10 mouse cellular contexts compared by ENCODE assay signal in genomic region chr3:68964682-68965081, GRCm38 (mm10). TPM values are rescaled to one million over a fixed set of nuclear protein-coding genes. Genes with fewer than 3 reads are reported as not detected.
DNase-seq lines count a peak whose midpoint lies in the region; ATAC-seq lines count a peak whose summit lies in the region.
"Had no signal": no experiment of that assay in that cellular context is flagged by ENCODE, and none has a peak within 500 bp of the region (broad histone marks: within the 10 kb centered on the region; RNA-seq: fewer than 3 reads in every experiment).

No protein-coding gene starts in this region.

- peak; percentile 20 for DNase-seq in kidney, adult 9 months
- peak; percentile 67 for DNase-seq in CD4-positive helper T cell, adult 2 months (ENCODE audit: low read depth, low spot score)
- DNase-seq in R1 (ENCODE audit: low read depth, low spot score), result peak; percentile 55
- peak; percentile 11 for DNase-seq in mesoderm, embryonic 11.5 days (ENCODE audit: low read depth, low spot score)
- no peak for DNase-seq in gastrocnemius, postnatal 25 days
- no peak for DNase-seq in urinary bladder, postnatal 14 days (ENCODE audit: low spot score)
- DNase-seq: kidney, postnatal 14 days had no signal

- no peak overlapping the region for H3K4me3 ChIP-seq in kidney, embryonic 15.5 days (replicated peaks)
- H3K4me3 ChIP-seq in heart, embryonic 12.5 days, result no peak overlapping the region
- H3K4me3 ChIP-seq: midbrain, embryonic 10.5 days had no signal

- H3K27me3 ChIP-seq in kidney, embryonic 15.5 days, result no peaks in the 10 kb centered on the region
- H3K27me3 ChIP-seq in heart, embryonic 12.5 days (replicated peaks), result no peaks in the 10 kb centered on the region

- no peak overlapping the region for H3K9ac ChIP-seq in kidney, embryonic 15.5 days
- H3K9ac ChIP-seq in heart, embryonic 12.5 days, result no peak overlapping the region

- no peak for ATAC-seq in kidney, embryonic 15.5 days (replicated peaks; ENCODE audit: low FRiP score)
- ATAC-seq in heart, embryonic 12.5 days (ENCODE audit: insufficient number of reproducible peaks, low FRiP score), result no peak

- 0 out of 2 replicates have a peak, but pooled peaks cover 3% of the 10 kb centered on the region for H3K9me3 ChIP-seq in kidney, embryonic 15.5 days (replicated peaks)
- H3K9me3 ChIP-seq in heart, embryonic 12.5 days (replicated peaks), result peaks cover 10% of the 10 kb centered on the region

- H3K4me2 ChIP-seq in kidney, embryonic 15.5 days, result no peak overlapping the region
- no peak overlapping the region for H3K4me2 ChIP-seq in heart, embryonic 12.5 days

- H3K4me1 ChIP-seq in kidney, embryonic 15.5 days, result no peaks in the 10 kb centered on the region
- H3K4me1 ChIP-seq in heart, embryonic 12.5 days (replicated peaks), result peaks cover 8% of the 10 kb centered on the region
- H3K4me1 ChIP-seq: midbrain, embryonic 10.5 days had no signal

- H3K36me3 ChIP-seq in kidney, embryonic 15.5 days, result peaks cover 48% of the 10 kb centered on the region
- peaks cover 34% of the 10 kb centered on the region for H3K36me3 ChIP-seq in heart, embryonic 12.5 days

- no peak overlapping the region for H3K27ac ChIP-seq in kidney, embryonic 15.5 days
- no peak overlapping the region for H3K27ac ChIP-seq in heart, embryonic 12.5 days (ENCODE audit: poor library complexity, severe bottlenecking)
- H3K27ac ChIP-seq: midbrain, embryonic 10.5 days had no signal

RNA-seq across cellular contexts. Expression of gene Ift80, which starts 39.7 kb away (rescaled TPM):
- 18.9 and 19.4 TPM in 2 replicates for polyA plus RNA-seq in kidney, embryonic 15.5 days (2015; fragmentation: Nextera tagmentation; extraction: Ambion mirVana)
- 1 to 10 TPM; 3.3 to 4.8 TPM for total RNA-seq in gastrocnemius, postnatal 25 days (2021)
- 9.0 and 10.0 TPM in 2 replicates for polyA plus RNA-seq in heart, embryonic 12.5 days (2016; fragmentation: Nextera tagmentation; extraction: Ambion mirVana)

RNA-seq across cellular contexts. Expression of gene Smc4, which starts 39.9 kb away (rescaled TPM):
- polyA plus RNA-seq in kidney, embryonic 15.5 days (2015; fragmentation: Nextera tagmentation; extraction: Ambion mirVana), result 182 and 189 TPM in 2 replicates
- total RNA-seq in gastrocnemius, postnatal 25 days (2021), result 1 to 10 TPM; 6.6 to 9.7 TPM
- 177 TPM in 2 replicates for polyA plus RNA-seq in heart, embryonic 12.5 days (2016; fragmentation: Nextera tagmentation; extraction: Ambion mirVana)

Comparison
In these comparisons a context has a peak if more than half of its experiments do, and no peak if none do; other contexts are left out.
1. DNase-seq: peak in kidney, adult 9 months (single experiment), CD4-positive helper T cell, adult 2 months (single experiment), R1 (single experiment) and mesoderm, embryonic 11.5 days (single experiment); none in gastrocnemius, postnatal 25 days (single experiment) and urinary bladder, postnatal 14 days (single experiment).